Mouse (Mus musculus): ENCODE data around the gene AW011738. TPM values are rescaled to one million over a fixed set of nuclear protein-coding genes. Genes with fewer than 3 reads are reported as not detected.

Gene AW011738
- polyA plus RNA-seq (2016; fragmentation: Nextera tagmentation; extraction: Ambion mirVana): 3.9 and 4.4 TPM in 2 replicates

- peaks cover 31% of the 10 kb centered on the region for H3K27me3 ChIP-seq (ENCODE audit: poor library complexity, severe bottlenecking)
- peak; percentile 82 for DNase-seq (ENCODE audit: extremely low spot score, low spot score)
- peak within 1 kb of the TSS; percentile 73 for H3K4me3 ChIP-seq
- peaks cover 47% of the 10 kb centered on the region for H3K4me1 ChIP-seq
- no peaks in the 10 kb centered on the region for H3K9me3 ChIP-seq
- peak within 1 kb of the TSS; percentile 91 for H3K27ac ChIP-seq
- under 1% methylated on average over 38 of the region's 39 CpGs for WGBS
- peaks cover 15% of the 10 kb centered on the region for H3K36me3 ChIP-seq (replicated peaks)
These were observed at the start of gene AW011738 for GRCm38 (mm10) chr4:156203001-156203412. Gene AW011738 (plus strand): TSS chr4:156203304.

GRCm38 (mm10) chr4:156154771-156155170, 48.3 kb upstream of the AW011738 start:
- H3K9me3 ChIP-seq: peaks cover 27% of the 10 kb centered on the region
- H3K36me3 ChIP-seq (replicated peaks): no peaks in the 10 kb centered on the region
- no peak for DNase-seq (ENCODE audit: extremely low spot score, low spot score)
- WGBS: 92% methylated on average over 3 of the region's 3 CpGs
- no peak overlapping the region for H3K4me3 ChIP-seq
- no peaks in the 10 kb centered on the region for H3K27me3 ChIP-seq (ENCODE audit: poor library complexity, severe bottlenecking)
- no peak overlapping the region for H3K27ac ChIP-seq
- H3K4me1 ChIP-seq: no peaks in the 10 kb centered on the region

GRCm38 (mm10) chr4:156166477-156166876, 36.6 kb upstream of the AW011738 start:
- peaks cover 20% of the 10 kb centered on the region for H3K9me3 ChIP-seq
- no peak overlapping the region for H3K27ac ChIP-seq
- H3K27me3 ChIP-seq (ENCODE audit: poor library complexity, severe bottlenecking): no peaks in the 10 kb centered on the region
- H3K4me3 ChIP-seq: no peak overlapping the region
- H3K36me3 ChIP-seq (replicated peaks): peaks cover 99% of the 10 kb centered on the region
- DNase-seq (ENCODE audit: extremely low spot score, low spot score): no peak
- H3K4me1 ChIP-seq: no peaks in the 10 kb centered on the region
- WGBS: 91% methylated on average over 9 of the region's 9 CpGs

GRCm38 (mm10) chr4:156168611-156169010, 34.5 kb upstream of the AW011738 start:
- peaks cover 100% of the 10 kb centered on the region for H3K36me3 ChIP-seq (replicated peaks)
- WGBS: 92% methylated on average over 8 of the region's 8 CpGs
- no peaks in the 10 kb centered on the region for H3K4me1 ChIP-seq
- no peak overlapping the region for H3K27ac ChIP-seq
- DNase-seq (ENCODE audit: extremely low spot score, low spot score): no peak
- H3K9me3 ChIP-seq: peaks cover 1% of the 10 kb centered on the region; the same call in 1 of the 2 replicates
- no peaks in the 10 kb centered on the region for H3K27me3 ChIP-seq (ENCODE audit: poor library complexity, severe bottlenecking)
- H3K4me3 ChIP-seq: no peak overlapping the region

GRCm38 (mm10) chr4:156169129-156169528, 34.0 kb upstream of the AW011738 start:
- no peak for DNase-seq (ENCODE audit: extremely low spot score, low spot score)
- H3K27me3 ChIP-seq (ENCODE audit: poor library complexity, severe bottlenecking): no peaks in the 10 kb centered on the region
- H3K4me1 ChIP-seq: no peaks in the 10 kb centered on the region
- no peak overlapping the region for H3K4me3 ChIP-seq
- H3K36me3 ChIP-seq (replicated peaks): peaks cover 100% of the 10 kb centered on the region
- H3K27ac ChIP-seq: no peak overlapping the region
- H3K9me3 ChIP-seq: no peaks in the 10 kb centered on the region
- 95% methylated on average over 10 of the region's 10 CpGs for WGBS

GRCm38 (mm10) chr4:156171828-156172227, 31.3 kb upstream of the AW011738 start:
- WGBS: 97% methylated on average over 11 of the region's 11 CpGs
- no peak for DNase-seq (ENCODE audit: extremely low spot score, low spot score)
- no peaks in the 10 kb centered on the region for H3K27me3 ChIP-seq (ENCODE audit: poor library complexity, severe bottlenecking)
- H3K36me3 ChIP-seq (replicated peaks): peaks cover 100% of the 10 kb centered on the region
- H3K27ac ChIP-seq: no peak overlapping the region
- no peaks in the 10 kb centered on the region for H3K9me3 ChIP-seq
- H3K4me3 ChIP-seq: no peak overlapping the region
- no peaks in the 10 kb centered on the region for H3K4me1 ChIP-seq

GRCm38 (mm10) chr4:156177630-156178029, 25.5 kb upstream of the AW011738 start:
- H3K4me1 ChIP-seq: no peaks in the 10 kb centered on the region
- H3K27ac ChIP-seq: no peak overlapping the region
- peaks cover 100% of the 10 kb centered on the region for H3K36me3 ChIP-seq (replicated peaks)
- H3K9me3 ChIP-seq: no peaks in the 10 kb centered on the region
- DNase-seq (ENCODE audit: extremely low spot score, low spot score): no peak
- WGBS: 95% methylated on average over 9 of the region's 9 CpGs
- no peak overlapping the region for H3K4me3 ChIP-seq
- no peaks in the 10 kb centered on the region for H3K27me3 ChIP-seq (ENCODE audit: poor library complexity, severe bottlenecking)

GRCm38 (mm10) chr4:156183747-156184146, 19.4 kb upstream of the AW011738 start:
- 90% methylated on average over 5 of the region's 5 CpGs for WGBS
- no peaks in the 10 kb centered on the region for H3K27me3 ChIP-seq (ENCODE audit: poor library complexity, severe bottlenecking)
- H3K4me1 ChIP-seq: peaks cover 55% of the 10 kb centered on the region
- peaks cover 89% of the 10 kb centered on the region for H3K36me3 ChIP-seq (replicated peaks)
- H3K27ac ChIP-seq: no peak overlapping the region
- H3K9me3 ChIP-seq: no peaks in the 10 kb centered on the region
- no peak for DNase-seq (ENCODE audit: extremely low spot score, low spot score)
- H3K4me3 ChIP-seq: peak overlapping the region; percentile 14; the same call in 1 of the 2 replicates

GRCm38 (mm10) chr4:156184291-156184954, 18.7 kb upstream of the AW011738 start:
- no peaks in the 10 kb centered on the region for H3K27me3 ChIP-seq (ENCODE audit: poor library complexity, severe bottlenecking)
- H3K9me3 ChIP-seq: no peaks in the 10 kb centered on the region
- DNase-seq (ENCODE audit: extremely low spot score, low spot score): no peak
- H3K4me1 ChIP-seq: peaks cover 62% of the 10 kb centered on the region
- 84% methylated on average over 7 of the region's 7 CpGs for WGBS
- peak overlapping the region; percentile 52; the same call in 1 of the 2 replicates for H3K4me3 ChIP-seq
- H3K36me3 ChIP-seq (replicated peaks): peaks cover 82% of the 10 kb centered on the region
- peak overlapping the region; percentile 89 for H3K27ac ChIP-seq

GRCm38 (mm10) chr4:156185456-156185949, 17.6 kb upstream of the AW011738 start:
- H3K4me3 ChIP-seq: peak overlapping the region; percentile 52
- DNase-seq (ENCODE audit: extremely low spot score, low spot score): no peak
- H3K36me3 ChIP-seq (replicated peaks): peaks cover 82% of the 10 kb centered on the region
- peaks cover 72% of the 10 kb centered on the region for H3K4me1 ChIP-seq
- peak overlapping the region; percentile 89 for H3K27ac ChIP-seq
- H3K9me3 ChIP-seq: no peaks in the 10 kb centered on the region
- no peaks in the 10 kb centered on the region for H3K27me3 ChIP-seq (ENCODE audit: poor library complexity, severe bottlenecking)
- 69% methylated on average over 13 of the region's 13 CpGs for WGBS

- Histone ChIP-seq H3K36me3 (replicated peaks) (peaks cover 82% of the 10 kb centered on the region), H3K9me3 (no peaks in the 10 kb centered on the region), H3K4me3 (peak overlapping the region; percentile 52), H3K4me1 (peaks cover 79% of the 10 kb centered on the region), H3K27me3 (ENCODE audit: poor library complexity, severe bottlenecking) (no peaks in the 10 kb centered on the region), H3K27ac (peak overlapping the region; percentile 89)
- 4% methylated on average over 31 of the region's 31 CpGs for WGBS
- DNase-seq (ENCODE audit: extremely low spot score, low spot score): peak; percentile 74
These were observed 16.9 kb upstream of the AW011738 start for GRCm38 (mm10) chr4:156185950-156186850.

- H3K27me3 ChIP-seq (ENCODE audit: poor library complexity, severe bottlenecking): no peaks in the 10 kb centered on the region
- DNase-seq (ENCODE audit: extremely low spot score, low spot score): no peak
- H3K4me3 ChIP-seq: peak overlapping the region; percentile 52
- no peaks in the 10 kb centered on the region for H3K9me3 ChIP-seq
- H3K36me3 ChIP-seq (replicated peaks): peaks cover 82% of the 10 kb centered on the region
- H3K27ac ChIP-seq: peak overlapping the region; percentile 89
- 41% methylated on average over 5 of the region's 5 CpGs for WGBS
- peaks cover 99% of the 10 kb centered on the region for H3K4me1 ChIP-seq
These were observed 14.8 kb upstream of the AW011738 start for GRCm38 (mm10) chr4:156188162-156188810.

Data from forebrain, embryonic 10.5 days (tissue).